Mouse (Mus musculus) C2C12 (cell line): Measurements from ENCODE around the gene Thegl.

Experiments used
- CTCF ChIP-seq: IDR thresholded peaks from one replicate; pipeline ENCODE4 v1.5.1; 2011; ENCODE audit not compliant: control insufficient read depth, insufficient read depth, insufficient read length
- USF1 ChIP-seq: IDR thresholded peaks from one replicate; pipeline ENCODE4 v1.6.1; 2011; ENCODE audit warnings: low read depth, mild to moderate bottlenecking, control low read depth, moderate library complexity

- no peak for TF ChIP-seq CTCF
- TF ChIP-seq USF1: no peak
Observed at GRCm38 (mm10) chr5:77094510-77095491, 79.0 kb downstream of the Thegl start.
